Mouse (Mus musculus): ENCODE results near the gene Tbkbp1.
"Not testable (repeated sequence)": the region's sequence is repeated elsewhere in the genome, so short reads cannot be mapped to it uniquely, and the experiment has no call there.

Gene Tbkbp1

GRCm38 (mm10) chr11:97151343-97151801, at the start of gene Tbkbp1:
Gene Tbkbp1, minus strand, starts transcription at chr11:97151495.
- in situ Hi-C loops (cut with MboI): no loop called here

- in situ Hi-C loops (cut with MboI): no loop called here
Observed at GRCm38 (mm10) chr11:97199519-97199918, 48.2 kb upstream of the Tbkbp1 start.

GRCm38 (mm10) chr11:97198601-97199000, 47.3 kb upstream of the Tbkbp1 start:
- in situ Hi-C loops (cut with MboI): no loop called here

GRCm38 (mm10) chr11:97197021-97197420, 45.7 kb upstream of the Tbkbp1 start:
- in situ Hi-C loops (cut with MboI): no loop called here

GRCm38 (mm10) chr11:97196541-97196940, 45.2 kb upstream of the Tbkbp1 start:
- in situ Hi-C loops (cut with MboI): no loop called here

- in situ Hi-C loops (cut with MboI): no loop called here
Observed at GRCm38 (mm10) chr11:97192621-97192951, 41.3 kb upstream of the Tbkbp1 start.

GRCm38 (mm10) chr11:97191915-97192620, 40.8 kb upstream of the Tbkbp1 start:
- in situ Hi-C loops (cut with MboI): no loop called here

- in situ Hi-C loops (cut with MboI): no loop called here
Observed at GRCm38 (mm10) chr11:97190992-97191391, 39.7 kb upstream of the Tbkbp1 start.

GRCm38 (mm10) chr11:97189645-97190044, 38.4 kb upstream of the Tbkbp1 start:
- in situ Hi-C loops (cut with MboI): not testable (repeated sequence)

- in situ Hi-C loops (cut with MboI): no loop called here
Observed at GRCm38 (mm10) chr11:97189231-97189630, 37.9 kb upstream of the Tbkbp1 start.

- in situ Hi-C loops (cut with MboI): no loop called here
Observed at GRCm38 (mm10) chr11:97188643-97188955, 37.3 kb upstream of the Tbkbp1 start.

GRCm38 (mm10) chr11:97187764-97188642, 36.7 kb upstream of the Tbkbp1 start, which contains the start of gene Kpnb1:
Gene Kpnb1, minus strand, starts transcription at chr11:97187881.
- in situ Hi-C loops (cut with MboI): no loop called here

- in situ Hi-C loops (cut with MboI): no loop called here
Observed at GRCm38 (mm10) chr11:97186947-97187763, 35.9 kb upstream of the Tbkbp1 start.

GRCm38 (mm10) chr11:97185704-97186614, 34.7 kb upstream of the Tbkbp1 start:
- in situ Hi-C loops (cut with MboI): no loop called here

- in situ Hi-C loops (cut with MboI): no loop called here
Observed at GRCm38 (mm10) chr11:97184875-97185274, 33.6 kb upstream of the Tbkbp1 start.

GRCm38 (mm10) chr11:97182446-97182845, 31.2 kb upstream of the Tbkbp1 start:
- in situ Hi-C loops (cut with MboI): no loop called here

GRCm38 (mm10) chr11:97181061-97181460, 29.8 kb upstream of the Tbkbp1 start:
- in situ Hi-C loops (cut with MboI): no loop called here

GRCm38 (mm10) chr11:97178198-97178597, 26.9 kb upstream of the Tbkbp1 start:
- in situ Hi-C loops (cut with MboI): no loop called here

- in situ Hi-C loops (cut with MboI): no loop called here
Observed at GRCm38 (mm10) chr11:97176851-97177250, 25.6 kb upstream of the Tbkbp1 start.

GRCm38 (mm10) chr11:97175499-97175898, 24.2 kb upstream of the Tbkbp1 start:
- in situ Hi-C loops (cut with MboI): no loop called here

- in situ Hi-C loops (cut with MboI): no loop called here
Observed at GRCm38 (mm10) chr11:97160341-97160740, 9.0 kb upstream of the Tbkbp1 start.
